18 mouse cellular contexts compared by ENCODE assay signal in the genomic region with DNA sequence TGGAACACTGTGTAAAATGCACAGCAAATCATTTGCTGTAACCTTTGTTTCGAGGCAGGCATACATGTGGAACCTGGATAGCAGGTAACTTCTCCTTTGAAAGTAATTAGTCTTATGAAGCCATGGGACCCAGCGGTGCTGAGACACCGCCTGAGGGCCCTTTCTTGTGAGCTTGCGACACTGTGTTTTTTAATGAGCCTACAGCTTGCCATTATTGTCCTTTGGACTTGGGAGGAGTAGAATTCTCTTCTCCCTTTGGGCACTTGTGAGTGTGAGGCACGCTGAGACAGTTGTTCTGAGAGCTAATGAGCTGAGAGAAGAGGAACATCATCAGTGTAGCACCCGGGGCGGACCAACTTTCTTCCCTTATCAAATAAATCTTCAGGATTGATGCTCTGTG.
A peak's percentile ranks its signal among the peaks of the same experiment; 100 is the strongest.
DNase-seq lines count a peak whose midpoint lies in the region; ATAC-seq and TF ChIP-seq lines count a peak whose summit lies in the region.
"Had no signal": no experiment of that assay in that cellular context is flagged by ENCODE, and none has a peak within 500 bp of the region (broad histone marks: within the 10 kb centered on the region; RNA-seq: fewer than 3 reads in every experiment).

No protein-coding gene starts in this region.

- H3K4me1 ChIP-seq in forebrain, embryonic 10.5 days = peaks cover 31% of the 10 kb centered on the region
- no peaks in the 10 kb centered on the region for H3K4me1 ChIP-seq in forebrain, embryonic 16.5 days (replicated peaks; ENCODE audit: control insufficient read depth, insufficient read depth, low read length)
- H3K4me1 ChIP-seq in heart, embryonic 12.5 days (replicated peaks) = peaks cover 66% of the 10 kb centered on the region
- peaks cover 8% of the 10 kb centered on the region for H3K4me1 ChIP-seq in hindbrain, embryonic 16.5 days (ENCODE audit: control insufficient read depth, insufficient read depth, low read depth, low read length)
- H3K4me1 ChIP-seq in hindbrain, embryonic 14.5 days (replicated peaks; ENCODE audit: control insufficient read depth, insufficient read depth, low read length) = 0 out of 2 replicates have a peak, but pooled peaks cover 4% of the 10 kb centered on the region
- peaks cover 21% of the 10 kb centered on the region for H3K4me1 ChIP-seq in neural tube, embryonic 12.5 days

- H3K36me3 ChIP-seq in forebrain, embryonic 10.5 days (replicated peaks) = no peaks in the 10 kb centered on the region
- no peaks in the 10 kb centered on the region for H3K36me3 ChIP-seq in forebrain, embryonic 16.5 days (ENCODE audit: control insufficient read depth, insufficient read depth)
- no peaks in the 10 kb centered on the region for H3K36me3 ChIP-seq in heart, embryonic 12.5 days
- H3K36me3 ChIP-seq in hindbrain, embryonic 16.5 days (ENCODE audit: control insufficient read depth, insufficient read depth, low read length) = no peaks in the 10 kb centered on the region
- no peaks in the 10 kb centered on the region for H3K36me3 ChIP-seq in hindbrain, embryonic 14.5 days (replicated peaks; ENCODE audit: control insufficient read depth, insufficient read depth)
- no peaks in the 10 kb centered on the region for H3K36me3 ChIP-seq in neural tube, embryonic 12.5 days
- H3K36me3 ChIP-seq: limb, embryonic 10.5 days had no signal

- no peak for TF ChIP-seq CTCF in left cerebral cortex, adult 2 months (IDR thresholded peaks at IDR 0.05)

- H3K9ac ChIP-seq in forebrain, embryonic 16.5 days (replicated peaks; ENCODE audit: low read depth, low read length) = no peak overlapping the region
- H3K9ac ChIP-seq in heart, embryonic 12.5 days = no peak overlapping the region
- no peak overlapping the region for H3K9ac ChIP-seq in hindbrain, embryonic 16.5 days (ENCODE audit: low read depth, low read length)
- no peak overlapping the region for H3K9ac ChIP-seq in hindbrain, embryonic 14.5 days
- H3K9ac ChIP-seq in neural tube, embryonic 12.5 days = no peak overlapping the region
- H3K9ac ChIP-seq: liver, postnatal 0 days had no signal

- H3K27me3 ChIP-seq in forebrain, embryonic 10.5 days (ENCODE audit: poor library complexity, severe bottlenecking) = no peaks in the 10 kb centered on the region
- no peaks in the 10 kb centered on the region for H3K27me3 ChIP-seq in forebrain, embryonic 16.5 days (replicated peaks; ENCODE audit: control insufficient read depth, insufficient read depth, low read length)
- no peaks in the 10 kb centered on the region for H3K27me3 ChIP-seq in heart, embryonic 12.5 days (replicated peaks)
- H3K27me3 ChIP-seq in hindbrain, embryonic 16.5 days (replicated peaks; ENCODE audit: control insufficient read depth, insufficient read depth, low read length) = no peaks in the 10 kb centered on the region
- no peaks in the 10 kb centered on the region for H3K27me3 ChIP-seq in hindbrain, embryonic 14.5 days (ENCODE audit: control insufficient read depth, insufficient read depth, low read length)
- no peaks in the 10 kb centered on the region for H3K27me3 ChIP-seq in neural tube, embryonic 12.5 days (replicated peaks)

- no peak for DNase-seq in forebrain, embryonic 10.5 days (ENCODE audit: extremely low spot score, low spot score)
- no peak for DNase-seq in heart, adult 11 months
- no peak for DNase-seq in hindbrain, embryonic 14.5 days (ENCODE audit: low spot score)
- no peak for DNase-seq in left cerebral cortex, adult 2 months (ENCODE audit: extremely low spot score in 1 of 2, low spot score in 2 of 2)
- DNase-seq: adrenal gland, postnatal 10 days; cerebellum, adult 9-11 months; gastrocnemius, postnatal 10 days; kidney, adult 9 months; kidney, postnatal 25 days; layer of hippocampus, adult 9-11 months; liver, postnatal 0 days; lung, postnatal 10 days; thymus, adult 2 months had no signal

- no peaks in the 10 kb centered on the region for H3K9me3 ChIP-seq in forebrain, embryonic 10.5 days
- H3K9me3 ChIP-seq in forebrain, embryonic 16.5 days (ENCODE audit: control insufficient read depth, low read length) = no peaks in the 10 kb centered on the region
- H3K9me3 ChIP-seq in heart, embryonic 12.5 days (replicated peaks) = no peaks in the 10 kb centered on the region
- H3K9me3 ChIP-seq in hindbrain, embryonic 16.5 days (ENCODE audit: control insufficient read depth, low read length) = no peaks in the 10 kb centered on the region
- H3K9me3 ChIP-seq in hindbrain, embryonic 14.5 days (ENCODE audit: control insufficient read depth, low read length) = no peaks in the 10 kb centered on the region
- no peaks in the 10 kb centered on the region for H3K9me3 ChIP-seq in neural tube, embryonic 12.5 days

- no peak overlapping the region for H3K4me2 ChIP-seq in forebrain, embryonic 16.5 days (ENCODE audit: low read length)
- H3K4me2 ChIP-seq in heart, embryonic 12.5 days = no peak overlapping the region
- H3K4me2 ChIP-seq in hindbrain, embryonic 16.5 days (ENCODE audit: low read length) = no peak overlapping the region
- no peak overlapping the region for H3K4me2 ChIP-seq in hindbrain, embryonic 14.5 days (replicated peaks)
- no peak overlapping the region for H3K4me2 ChIP-seq in neural tube, embryonic 12.5 days (replicated peaks)

- H3K4me3 ChIP-seq in forebrain, embryonic 10.5 days = no peak overlapping the region
- no peak overlapping the region for H3K4me3 ChIP-seq in forebrain, embryonic 16.5 days (replicated peaks; ENCODE audit: low read length)
- H3K4me3 ChIP-seq in heart, embryonic 12.5 days = no peak overlapping the region
- H3K4me3 ChIP-seq in hindbrain, embryonic 16.5 days (ENCODE audit: low read length) = no peak overlapping the region
- no peak overlapping the region for H3K4me3 ChIP-seq in hindbrain, embryonic 14.5 days (replicated peaks; ENCODE audit: low read length)
- H3K4me3 ChIP-seq in neural tube, embryonic 12.5 days = no peak overlapping the region
- no peak overlapping the region for H3K4me3 ChIP-seq in left cerebral cortex, adult 2 months
- H3K4me3 ChIP-seq: limb, embryonic 10.5 days had no signal

- WGBS in forebrain, embryonic 10.5 days = 78% methylated on average over 7 of the region's 7 CpGs
- WGBS in forebrain, embryonic 16.5 days = 44% methylated on average over 7 of the region's 7 CpGs
- WGBS in heart, embryonic 12.5 days = 83% methylated on average over 7 of the region's 7 CpGs
- WGBS in hindbrain, embryonic 16.5 days = 34% methylated on average over 7 of the region's 7 CpGs
- 39% methylated on average over 7 of the region's 7 CpGs for WGBS in hindbrain, embryonic 14.5 days
- WGBS in neural tube, embryonic 12.5 days = 34% methylated on average over 7 of the region's 7 CpGs

- 0 out of 2 replicates have a peak overlapping the region, but pooled peaks have one; percentile 54 for H3K27ac ChIP-seq in forebrain, embryonic 10.5 days
- no peak overlapping the region for H3K27ac ChIP-seq in forebrain, embryonic 16.5 days (ENCODE audit: low read length)
- H3K27ac ChIP-seq in heart, embryonic 12.5 days (ENCODE audit: poor library complexity, severe bottlenecking) = peak overlapping the region; percentile 96; the same call in 1 of the 2 replicates
- H3K27ac ChIP-seq in hindbrain, embryonic 16.5 days (ENCODE audit: low read depth, low read length) = peak overlapping the region; percentile 40; the same call in 1 of the 2 replicates
- H3K27ac ChIP-seq in hindbrain, embryonic 14.5 days = no peak overlapping the region
- H3K27ac ChIP-seq in neural tube, embryonic 12.5 days = no peak overlapping the region
- no peak overlapping the region for H3K27ac ChIP-seq in left cerebral cortex, adult 2 months
- H3K27ac ChIP-seq: limb, embryonic 10.5 days had no signal

- intact Hi-C loops in left cerebral cortex, adult 2 months (cut with DNase I) = no loop called here

- ATAC-seq in forebrain, embryonic 16.5 days = no peak
- no peak for ATAC-seq in heart, embryonic 12.5 days (ENCODE audit: insufficient number of reproducible peaks, low FRiP score)
- ATAC-seq in hindbrain, embryonic 16.5 days = peak; percentile 53
- no peak for ATAC-seq in hindbrain, embryonic 14.5 days (ENCODE audit: low FRiP score)
- 0 out of 2 replicates have a peak, but pooled peaks have one; percentile 29 for ATAC-seq in neural tube, embryonic 12.5 days (ENCODE audit: low FRiP score, low read depth)
- ATAC-seq: liver, postnatal 0 days had no signal

Comparison
In these comparisons a context has a peak if more than half of its experiments do, and no peak if none do; other contexts are left out.
1. H3K27ac ChIP-seq: peak in forebrain, embryonic 10.5 days (single experiment), heart, embryonic 12.5 days (single experiment) and hindbrain, embryonic 16.5 days (single experiment); none in forebrain, embryonic 16.5 days (single experiment), hindbrain, embryonic 14.5 days (single experiment), neural tube, embryonic 12.5 days (single experiment) and left cerebral cortex, adult 2 months (single experiment).
2. ATAC-seq: peak in hindbrain, embryonic 16.5 days (single experiment) and neural tube, embryonic 12.5 days (single experiment); none in forebrain, embryonic 16.5 days (single experiment), heart, embryonic 12.5 days (single experiment) and hindbrain, embryonic 14.5 days (single experiment).